Mouse (Mus musculus) midbrain, postnatal 0 days (tissue): ENCODE results near the gene Cox14. TPM values are rescaled to one million over a fixed set of nuclear protein-coding genes. Genes with fewer than 3 reads are reported as not detected.

Experiments used
- ATAC-seq: fragments of 200-750 bp; cut with Nextera tagmentation; 2 replicates; pipeline ENCODE4 v1.8.0; 2017; ENCODE audit warnings: moderate number of reproducible peaks, mild to moderate bottlenecking, moderate TSS enrichment, moderate library complexity; ENCODE audit not compliant: low FRiP score
- DNase-seq: peaks from one replicate; pipeline ENCODE4 v3.0.0-alpha.2; 2015; ENCODE audit warnings: low spot score
- H3K27ac ChIP-seq: fragments of 300-500 bp; sonication (generic); 2 replicates; pipeline ENCODE4 v1.5.1; 2014; ENCODE audit warnings: low read depth, mild to moderate bottlenecking, low read length, mixed read lengths
- H3K27me3 ChIP-seq: fragments of 300-500 bp; sonication (generic); 2 replicates; pipeline ENCODE4 v1.6.1; 2014; ENCODE audit warnings: low read length, control low read depth, mixed read lengths; ENCODE audit not compliant: insufficient read depth
- H3K36me3 ChIP-seq: fragments of 300-500 bp; sonication (generic); 2 replicates; pipeline ENCODE4 v1.6.1; 2014; ENCODE audit warnings: low read length, control low read depth, mixed read lengths; ENCODE audit not compliant: insufficient read depth
- H3K4me1 ChIP-seq: fragments of 300-500 bp; sonication (generic); 2 replicates; pipeline ENCODE4 v1.6.1; 2014; ENCODE audit warnings: mild to moderate bottlenecking, control low read depth, antibody characterized with exemption, low read length, mixed read lengths; ENCODE audit not compliant: insufficient read depth
- H3K4me2 ChIP-seq: fragments of 300-500 bp; sonication (generic); 2 replicates; pipeline ENCODE4 v1.6.1; 2014; ENCODE audit warnings: low read depth, mild to moderate bottlenecking, low read length, mixed read lengths; ENCODE audit not compliant: poor library complexity, severe bottlenecking
- H3K4me3 ChIP-seq: fragments of 300-500 bp; sonication (generic); 2 replicates; pipeline ENCODE4 v1.5.1; 2014; ENCODE audit warnings: low read depth, mild to moderate bottlenecking, low read length, moderate library complexity
- H3K9ac ChIP-seq: fragments of 300-500 bp; sonication (generic); replicated peaks from 2 replicates; pipeline ENCODE4 v1.6.1; 2014; ENCODE audit warnings: mild to moderate bottlenecking, low read length, moderate library complexity, mixed read lengths; ENCODE audit not compliant: poor library complexity, severe bottlenecking
- H3K9me3 ChIP-seq: fragments of 300-500 bp; sonication (generic); 2 replicates; pipeline ENCODE4 v1.6.1; 2016; ENCODE audit warnings: low read length, control low read depth
- CTCF ChIP-seq: IDR thresholded peaks from 2 replicates; pipeline ENCODE4 v1.5.1; 2016; ENCODE audit warnings: antibody characterized with exemption, mild to moderate bottlenecking
- WGBS: fragments of 180-500 bp; shearing (Covaris S2); extraction: QIAGEN DNeasy Blood & Tissue Kit; methylation state at CpG from one replicate; pipeline ENCODE4 v1.1.7; 2014; 5-methylcytosine and 5-hydroxymethylcytosine counted together
- polyA plus RNA-seq: library from polyadenylated mRNA; unstranded; fragments of >200 nt; fragmentation: Nextera tagmentation; extraction: Ambion mirVana; gene quantifications from 2 replicates; pipeline ENCODE4 v1.2.1, GENCODE M21; 2015
- total RNA-seq: library from RNA; depleted of rRNA; stranded (reverse); fragments of >200 nt; gene quantifications from 2 replicates; pipeline ENCODE4 v1.2.3, GENCODE M21; 2014; rRNA removed

Gene Cox14
- total and polyA plus RNA-seq, 2 experiments from 2014 or later, result 67.2 to 165 TPM

DNA sequence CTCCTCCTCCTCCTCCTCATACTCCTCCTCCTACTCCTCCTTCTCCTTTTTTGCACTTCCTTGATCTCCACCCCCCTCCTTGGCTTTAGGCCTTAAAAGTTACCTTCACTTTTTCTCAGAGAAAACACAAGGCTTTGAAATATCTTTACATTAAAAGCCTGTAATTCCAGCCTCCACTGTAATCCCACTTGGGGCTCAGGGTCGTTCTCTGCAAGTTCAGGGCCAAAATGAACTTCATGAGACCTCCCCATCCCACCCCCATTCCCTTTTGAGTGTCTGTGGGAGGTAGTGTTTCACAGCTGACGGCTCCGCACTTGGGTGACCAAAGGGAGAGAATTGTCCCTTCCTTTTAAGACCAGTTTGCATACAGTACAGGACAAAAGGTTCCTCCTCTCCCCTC, 47.5 kb downstream of the Cox14 start:
- no peaks in the 10 kb centered on the region; the same call in 1 of the 2 replicates for H3K4me1 ChIP-seq
- no peak for ATAC-seq
- no peaks in the 10 kb centered on the region for H3K36me3 ChIP-seq
- no peaks in the 10 kb centered on the region for H3K9me3 ChIP-seq
- no peak overlapping the region for H3K4me3 ChIP-seq
- 0 out of 2 replicates have a peak overlapping the region, but pooled peaks have one; percentile 75 for H3K4me2 ChIP-seq
- H3K9ac ChIP-seq, result no peak overlapping the region
- TF ChIP-seq CTCF, result no peak
- H3K27ac ChIP-seq, result no peak overlapping the region
- no peak for DNase-seq
- WGBS, result 31% methylated on average over 3 of the region's 3 CpGs
- no peaks in the 10 kb centered on the region for H3K27me3 ChIP-seq

Other genes starting within 250 kb of the Cox14 start
- gene Faim2, start 197.5 kb upstream of the Cox14 start, total RNA-seq, result 42.0 and 42.1 TPM in 2 replicates
- 72.0 and 82.5 TPM in 2 replicates for gene Faim2, start 197.5 kb upstream of the Cox14 start, polyA plus RNA-seq
- gene Aqp2, start 146.6 kb upstream of the Cox14 start, total RNA-seq, result not detected in 2 replicates
- gene Aqp2, start 146.6 kb upstream of the Cox14 start, polyA plus RNA-seq, result not detected in 2 replicates
- 2.4 and 3.2 TPM in 2 replicates for gene Aqp5, start 134.8 kb upstream of the Cox14 start, total RNA-seq
- 1.0 and 1.4 TPM in 2 replicates for gene Aqp5, start 134.8 kb upstream of the Cox14 start, polyA plus RNA-seq
- gene Aqp6, start 124.2 kb upstream of the Cox14 start, total RNA-seq, result 1.7 TPM in 1 of 2 replicates, not detected in the other
- gene Aqp6, start 124.2 kb upstream of the Cox14 start, polyA plus RNA-seq, result 0.23 and 0.28 TPM in 2 replicates
- 27.0 and 32.9 TPM in 2 replicates for gene Racgap1, start 74.0 kb upstream of the Cox14 start, total RNA-seq
- gene Racgap1, start 74.0 kb upstream of the Cox14 start, polyA plus RNA-seq, result 27.2 TPM in 2 replicates
- gene Asic1, start 55.2 kb upstream of the Cox14 start, total RNA-seq, result 138 and 150 TPM in 2 replicates
- 37.3 and 42.1 TPM in 2 replicates for gene Asic1, start 55.2 kb upstream of the Cox14 start, polyA plus RNA-seq
- 83.0 and 93.0 TPM in 2 replicates for gene Smarcd1, start 23.5 kb upstream of the Cox14 start, total RNA-seq
- gene Smarcd1, start 23.5 kb upstream of the Cox14 start, polyA plus RNA-seq, result 77.7 and 92.2 TPM in 2 replicates
- not detected in 2 replicates for gene Gm17349, start 20.1 kb upstream of the Cox14 start, total RNA-seq
- not detected in 2 replicates for gene Gm17349, start 20.1 kb upstream of the Cox14 start, polyA plus RNA-seq
- 2.8 and 3.3 TPM in 2 replicates for gene Gpd1, start 8.1 kb upstream of the Cox14 start, total RNA-seq
- 1.1 and 1.2 TPM in 2 replicates for gene Gpd1, start 8.1 kb upstream of the Cox14 start, polyA plus RNA-seq
- 93.5 and 94.2 TPM in 2 replicates for gene Cers5, start 47.3 kb downstream of the Cox14 start, total RNA-seq
- gene Cers5, start 47.3 kb downstream of the Cox14 start, polyA plus RNA-seq, result 75.8 and 76.8 TPM in 2 replicates
- gene Lima1, start 149.8 kb downstream of the Cox14 start, total RNA-seq, result 6.4 and 8.7 TPM in 2 replicates
- gene Lima1, start 149.8 kb downstream of the Cox14 start, polyA plus RNA-seq, result 6.7 and 7.8 TPM in 2 replicates
- gene Fam186a, start 241.4 kb downstream of the Cox14 start, total RNA-seq, result not detected in 2 replicates
- gene Fam186a, start 241.4 kb downstream of the Cox14 start, polyA plus RNA-seq, result not detected in 2 replicates
- 52.2 and 73.5 TPM in 2 replicates for gene Larp4, start 244.4 kb downstream of the Cox14 start, total RNA-seq
- gene Larp4, start 244.4 kb downstream of the Cox14 start, polyA plus RNA-seq, result 17.2 and 19.6 TPM in 2 replicates